Mouse (Mus musculus): ENCODE measurements around the gene D630003M21Rik.

DNA sequence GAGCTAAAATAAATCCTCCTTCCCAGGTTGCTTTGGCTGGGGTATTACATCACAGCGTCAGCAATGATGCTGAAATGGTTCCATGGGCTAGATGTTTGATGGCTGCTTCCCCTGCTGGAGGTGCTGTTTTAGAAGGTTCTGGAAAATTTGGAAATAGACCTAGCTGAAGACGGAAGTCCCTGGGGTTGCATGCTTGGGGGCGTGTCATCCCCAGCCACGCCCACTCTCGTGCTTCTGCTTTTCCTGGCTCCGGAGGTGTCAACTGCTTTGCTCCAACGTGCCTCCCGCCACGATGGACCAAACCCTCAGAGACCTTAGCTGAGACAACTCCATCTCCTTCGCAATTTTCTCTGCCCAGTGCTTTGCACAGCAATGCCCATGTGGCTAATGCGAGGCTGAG, 39.6 kb downstream of the D630003M21Rik start:
- no peak for TF ChIP-seq POLR2A (IDR thresholded peaks at IDR 0.05; ENCODE audit: borderline replicate concordance, low read depth, low read length)
- no peak for TF ChIP-seq CTCF (IDR thresholded peaks at IDR 0.05; ENCODE audit: low read depth, low read length)

Measured in bone marrow macrophage, adult 2 months (primary cell).